Mouse (Mus musculus): ENCODE measurements around the gene Mecom.

- no peak for TF ChIP-seq CTCF (IDR thresholded peaks at IDR 0.05; ENCODE audit: borderline replicate concordance, insufficient read depth, low read length)
- no peak for TF ChIP-seq POLR2A (IDR thresholded peaks at IDR 0.05; ENCODE audit: low read depth, low read length)
Observed at GRCm38 (mm10) chr3:30468068-30468835, 79.6 kb downstream of the Mecom start.
